Mouse (Mus musculus) thymus, postnatal 14 days (tissue): ENCODE measurements around the gene 1810010D01Rik.
A peak's percentile ranks its signal among the peaks of the same experiment; 100 is the strongest.

Experiments
- DNase-seq: peaks from one replicate; pipeline ENCODE4 v3.0.0; 2021

1810010D01Rik gene

GRCm38 (mm10) chr7:145208006-145208405, at the start of gene 1810010D01Rik:
TSS of gene 1810010D01Rik (minus strand) at chr7:145208119.
- no peak for DNase-seq

GRCm38 (mm10) chr7:145256092-145256491, 48.2 kb upstream of the 1810010D01Rik start:
- DNase-seq: no peak

- DNase-seq: no peak
Observed at GRCm38 (mm10) chr7:145253986-145254630, 46.2 kb upstream of the 1810010D01Rik start.

- DNase-seq: peak; percentile 72
Observed at GRCm38 (mm10) chr7:145252715-145253476, 45.0 kb upstream of the 1810010D01Rik start.

- no peak for DNase-seq
Observed at GRCm38 (mm10) chr7:145250225-145250624, 42.3 kb upstream of the 1810010D01Rik start.

- DNase-seq: no peak
Observed at GRCm38 (mm10) chr7:145248911-145249310, 41.0 kb upstream of the 1810010D01Rik start.

- DNase-seq: peak; percentile 80
Observed at GRCm38 (mm10) chr7:145242851-145243712, 35.2 kb upstream of the 1810010D01Rik start.

GRCm38 (mm10) chr7:145242028-145242427, 34.1 kb upstream of the 1810010D01Rik start:
- DNase-seq: no peak

GRCm38 (mm10) chr7:145240929-145241328, 33.0 kb upstream of the 1810010D01Rik start:
- DNase-seq: no peak

- DNase-seq: no peak
Observed at GRCm38 (mm10) chr7:145239736-145240505, 32.0 kb upstream of the 1810010D01Rik start.

- DNase-seq: no peak
Observed at GRCm38 (mm10) chr7:145239145-145239544, 31.2 kb upstream of the 1810010D01Rik start.

GRCm38 (mm10) chr7:145234841-145235790, 27.2 kb upstream of the 1810010D01Rik start:
- DNase-seq: no peak

- no peak for DNase-seq
Observed at GRCm38 (mm10) chr7:145231659-145232058, 23.7 kb upstream of the 1810010D01Rik start.

GRCm38 (mm10) chr7:145226641-145227040, 18.7 kb upstream of the 1810010D01Rik start:
- no peak for DNase-seq

GRCm38 (mm10) chr7:145225626-145226025, 17.7 kb upstream of the 1810010D01Rik start:
- DNase-seq: no peak

GRCm38 (mm10) chr7:145221841-145222689, 14.1 kb upstream of the 1810010D01Rik start:
- DNase-seq: peak; percentile 20

- no peak for DNase-seq
Observed at GRCm38 (mm10) chr7:145221346-145221745, 13.4 kb upstream of the 1810010D01Rik start.

- DNase-seq: no peak
Observed at GRCm38 (mm10) chr7:145219420-145219831, 11.5 kb upstream of the 1810010D01Rik start.

GRCm38 (mm10) chr7:145216591-145216990, 8.7 kb upstream of the 1810010D01Rik start:
- no peak for DNase-seq

GRCm38 (mm10) chr7:145215476-145215875, 7.6 kb upstream of the 1810010D01Rik start:
- no peak for DNase-seq
